Mouse (Mus musculus): ENCODE data around the gene Psmb6. TPM values are rescaled to one million over a fixed set of nuclear protein-coding genes. Genes with fewer than 3 reads are reported as not detected.
"Not testable (repeated sequence)": the region's sequence is repeated elsewhere in the genome, so short reads cannot be mapped to it uniquely, and the experiment has no call there.

Psmb6 gene
- polyA plus RNA-seq, 1 experiment from 2014 or later, result 802 TPM

GRCm38 (mm10) chr11:70509753-70510564 is 15.2 kb upstream of the Psmb6 start:
- no peaks in the 10 kb centered on the region for H3K9me3 ChIP-seq
- peak; percentile 74; the same call in 1 of the 2 replicates for ATAC-seq (ENCODE audit: low FRiP score)
- no peak overlapping the region for H3K27ac ChIP-seq
- H3K27me3 ChIP-seq, result peaks cover 20% of the 10 kb centered on the region; the same call in 1 of the 2 replicates
- no peak overlapping the region for H3K4me3 ChIP-seq
- WGBS, result 6% methylated on average over 19 of the region's 19 CpGs
- H3K4me1 ChIP-seq (replicated peaks), result peaks cover 15% of the 10 kb centered on the region
- H3K36me3 ChIP-seq, result no peaks in the 10 kb centered on the region
- H3K9ac ChIP-seq, result peak overlapping the region; percentile 39; the same call in 1 of the 2 replicates
- H3K4me2 ChIP-seq, result peak overlapping the region; percentile 41

- Histone ChIP-seq H3K36me3 (no peaks in the 10 kb centered on the region), H3K4me3 (no peak overlapping the region), H3K4me2 (no peak overlapping the region), H3K9ac (no peak overlapping the region), H3K4me1 (replicated peaks) (peaks cover 15% of the 10 kb centered on the region), H3K9me3 (no peaks in the 10 kb centered on the region), H3K27me3 (peaks cover 16% of the 10 kb centered on the region; the same call in 1 of the 2 replicates), H3K27ac (no peak overlapping the region)
- 83% methylated on average over 2 of the region's 2 CpGs for WGBS
- no peak for ATAC-seq (ENCODE audit: low FRiP score)
Observed at GRCm38 (mm10) chr11:70511242-70511641, 13.9 kb upstream of the Psmb6 start.

DNA sequence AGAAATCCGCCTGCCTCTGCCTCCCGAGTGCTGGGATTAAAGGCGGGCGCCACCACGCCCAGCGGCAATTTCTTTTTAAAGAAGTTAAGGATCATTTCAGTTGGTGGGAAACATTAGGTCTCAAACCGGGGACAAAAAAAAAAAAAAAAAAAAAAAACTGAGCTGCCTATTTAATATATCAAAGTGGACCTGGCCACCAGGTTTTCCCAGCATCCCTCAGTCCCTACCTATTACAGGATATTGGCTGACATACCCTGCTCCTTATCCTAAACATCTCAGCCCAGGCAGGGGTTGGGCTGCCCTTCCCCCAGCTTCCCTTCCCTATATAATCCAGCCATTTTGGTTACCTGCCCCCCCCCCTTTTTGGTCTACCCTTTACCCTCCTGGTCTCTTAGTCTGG is 13.3 kb upstream of the Psmb6 start:
- H3K27me3 ChIP-seq, result peaks cover 16% of the 10 kb centered on the region; the same call in 1 of the 2 replicates
- H3K4me3 ChIP-seq, result no peak overlapping the region
- H3K4me2 ChIP-seq, result no peak overlapping the region
- peaks cover 15% of the 10 kb centered on the region for H3K4me1 ChIP-seq (replicated peaks)
- no peaks in the 10 kb centered on the region for H3K36me3 ChIP-seq
- no peak overlapping the region for H3K27ac ChIP-seq
- 91% methylated on average over 7 of the region's 7 CpGs for WGBS
- H3K9me3 ChIP-seq, result no peaks in the 10 kb centered on the region
- no peak overlapping the region for H3K9ac ChIP-seq
- no peak for ATAC-seq (ENCODE audit: low FRiP score)

GRCm38 (mm10) chr11:70512709-70513342 is 12.3 kb upstream of the Psmb6 start:
- Histone ChIP-seq H3K4me2 (no peak overlapping the region), H3K27me3 (peaks cover 16% of the 10 kb centered on the region; the same call in 1 of the 2 replicates), H3K9me3 (no peaks in the 10 kb centered on the region), H3K4me3 (no peak overlapping the region), H3K9ac (no peak overlapping the region), H3K27ac (no peak overlapping the region), H3K4me1 (replicated peaks) (peaks cover 15% of the 10 kb centered on the region), H3K36me3 (no peaks in the 10 kb centered on the region)
- WGBS, result 82% methylated on average over 7 of the region's 7 CpGs
- no peak for ATAC-seq (ENCODE audit: low FRiP score)

DNA sequence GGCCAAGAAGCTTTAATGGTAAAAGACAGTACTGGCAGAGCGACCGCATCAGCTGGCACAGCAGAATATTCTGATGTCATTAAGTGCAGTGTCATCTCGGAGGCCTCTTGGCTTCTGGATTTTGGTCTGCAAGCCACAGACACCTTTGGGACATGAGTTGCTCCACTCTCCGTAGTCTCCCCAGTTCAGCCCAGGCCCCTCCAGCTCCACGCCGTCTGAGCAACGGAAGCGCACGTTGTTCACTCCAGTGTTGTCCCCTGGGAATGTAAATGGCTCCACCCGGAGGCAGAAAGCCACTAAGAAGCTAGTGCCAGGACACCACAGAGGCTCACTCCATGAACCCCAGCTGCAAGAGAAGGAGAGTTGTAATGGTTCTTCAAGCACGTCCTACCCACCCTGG is 11.6 kb upstream of the Psmb6 start:
- H3K36me3 ChIP-seq, result no peaks in the 10 kb centered on the region
- H3K4me1 ChIP-seq (replicated peaks), result peaks cover 15% of the 10 kb centered on the region
- peak overlapping the region; percentile 24; the same call in 1 of the 2 replicates for H3K9ac ChIP-seq
- H3K4me3 ChIP-seq, result no peak overlapping the region
- no peak overlapping the region for H3K4me2 ChIP-seq
- no peak overlapping the region for H3K27ac ChIP-seq
- H3K27me3 ChIP-seq, result peaks cover 14% of the 10 kb centered on the region; the same call in 1 of the 2 replicates
- ATAC-seq (ENCODE audit: low FRiP score), result no peak
- WGBS, result 40% methylated on average over 11 of the region's 11 CpGs
- no peaks in the 10 kb centered on the region for H3K9me3 ChIP-seq

DNA sequence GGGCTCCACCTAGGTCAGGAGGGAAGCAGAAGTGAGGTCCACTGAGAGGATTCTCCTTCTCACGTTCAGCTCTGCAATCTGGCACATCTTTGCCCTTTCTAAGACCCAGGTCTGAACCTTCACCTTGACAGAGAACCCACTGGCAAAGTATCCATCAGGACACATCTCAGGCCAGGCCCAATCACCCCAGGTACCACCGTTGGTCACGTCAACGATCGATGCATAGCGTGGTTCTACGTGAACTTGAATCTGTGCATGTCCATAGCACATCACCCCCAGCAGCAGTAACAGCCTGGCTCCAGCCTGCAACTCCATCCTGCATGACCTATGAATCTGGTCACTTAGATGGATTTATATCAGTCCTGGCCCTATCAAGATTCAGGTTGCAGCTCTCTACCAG is 10.9 kb upstream of the Psmb6 start, which contains the start of gene Vmo1:
TSS of gene Vmo1 (minus strand) at position 329 of the 400 bp plus-strand sequence.
- H3K9me3 ChIP-seq, result no peaks in the 10 kb centered on the region
- peaks cover 9% of the 10 kb centered on the region; the same call in 1 of the 2 replicates for H3K27me3 ChIP-seq
- peak within 1 kb of the TSS; percentile 24; the same call in 1 of the 2 replicates for H3K9ac ChIP-seq
- peaks cover 15% of the 10 kb centered on the region for H3K4me1 ChIP-seq (replicated peaks)
- 92% methylated on average over 7 of the region's 7 CpGs for WGBS
- ATAC-seq (ENCODE audit: low FRiP score), result no peak
- no peak within 1 kb of the TSS for H3K4me3 ChIP-seq
- no peaks in the 10 kb centered on the region for H3K36me3 ChIP-seq
- no peak within 1 kb of the TSS for H3K4me2 ChIP-seq
- H3K27ac ChIP-seq, result no peak within 1 kb of the TSS

DNA sequence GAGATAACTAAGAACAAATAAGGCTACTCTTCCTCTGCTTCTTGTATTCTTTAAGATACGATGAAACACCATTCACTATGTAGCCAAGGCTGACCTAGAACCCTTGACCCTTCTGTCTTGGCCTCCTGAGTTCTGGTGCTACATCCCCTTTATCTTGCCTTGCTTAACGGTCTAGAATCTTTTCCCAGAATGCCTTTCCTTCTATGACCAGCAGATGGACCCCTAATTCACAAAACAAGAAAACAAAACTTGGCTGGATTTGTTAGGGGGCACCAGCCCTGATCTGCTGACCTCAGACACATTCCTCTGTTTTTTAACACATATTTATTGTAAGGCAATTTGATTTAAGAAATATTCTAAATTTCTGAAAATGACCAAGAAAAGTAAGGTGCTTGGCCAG is 8.8 kb upstream of the Psmb6 start:
- peaks cover 19% of the 10 kb centered on the region for H3K4me1 ChIP-seq (replicated peaks)
- WGBS, result 29% methylated on average over 2 of the region's 2 CpGs
- H3K9me3 ChIP-seq, result no peaks in the 10 kb centered on the region
- no peak overlapping the region for H3K27ac ChIP-seq
- H3K4me2 ChIP-seq, result no peak overlapping the region
- no peak overlapping the region for H3K9ac ChIP-seq
- H3K4me3 ChIP-seq, result no peak overlapping the region
- ATAC-seq (ENCODE audit: low FRiP score), result no peak
- peaks cover 15% of the 10 kb centered on the region for H3K27me3 ChIP-seq
- no peaks in the 10 kb centered on the region for H3K36me3 ChIP-seq

DNA sequence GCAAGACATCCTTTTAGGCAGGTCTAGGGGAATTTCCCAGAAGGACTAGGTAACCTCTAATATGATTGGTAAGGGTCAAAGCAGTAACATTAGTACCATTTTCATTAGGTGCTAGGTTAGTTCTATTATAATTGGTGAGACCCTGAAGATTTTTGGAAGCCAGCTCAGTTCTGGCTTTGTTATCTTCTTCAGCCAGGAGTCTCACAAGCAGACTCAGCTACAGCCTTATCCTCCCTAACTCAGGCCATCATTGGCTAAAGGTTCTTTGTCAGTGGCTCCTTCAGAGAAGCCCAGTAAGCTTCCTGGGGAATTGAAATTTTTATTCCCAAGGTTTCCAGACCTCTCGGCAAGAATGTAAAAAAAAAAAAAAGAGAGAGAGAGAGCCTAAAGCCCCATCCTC is 6.7 kb upstream of the Psmb6 start:
- Histone ChIP-seq H3K27ac (no peak overlapping the region), H3K4me3 (no peak overlapping the region), H3K4me2 (no peak overlapping the region), H3K9ac (no peak overlapping the region), H3K27me3 (peaks cover 15% of the 10 kb centered on the region), H3K36me3 (no peaks in the 10 kb centered on the region), H3K9me3 (no peaks in the 10 kb centered on the region), H3K4me1 (replicated peaks) (peaks cover 17% of the 10 kb centered on the region)
- ATAC-seq (ENCODE audit: low FRiP score), result no peak
- WGBS, result 54% methylated on average over 1 of the region's 1 CpGs

GRCm38 (mm10) chr11:70518923-70519322 is 6.2 kb upstream of the Psmb6 start, which contains the start of gene Gltpd2:
Gltpd2 (plus strand) TSS chr11:70519196.
- Histone ChIP-seq H3K4me3 (peak within 1 kb of the TSS; percentile 24), H3K36me3 (no peaks in the 10 kb centered on the region), H3K4me2 (peak within 1 kb of the TSS; percentile 47), H3K27ac (peak within 1 kb of the TSS; percentile 56; the same call in 1 of the 2 replicates), H3K9me3 (no peaks in the 10 kb centered on the region), H3K4me1 (replicated peaks) (peaks cover 13% of the 10 kb centered on the region), H3K9ac (peak within 1 kb of the TSS; percentile 63), H3K27me3 (peaks cover 15% of the 10 kb centered on the region)
- no peak for ATAC-seq (ENCODE audit: low FRiP score)
- 78% methylated on average over 10 of the region's 10 CpGs for WGBS

DNA sequence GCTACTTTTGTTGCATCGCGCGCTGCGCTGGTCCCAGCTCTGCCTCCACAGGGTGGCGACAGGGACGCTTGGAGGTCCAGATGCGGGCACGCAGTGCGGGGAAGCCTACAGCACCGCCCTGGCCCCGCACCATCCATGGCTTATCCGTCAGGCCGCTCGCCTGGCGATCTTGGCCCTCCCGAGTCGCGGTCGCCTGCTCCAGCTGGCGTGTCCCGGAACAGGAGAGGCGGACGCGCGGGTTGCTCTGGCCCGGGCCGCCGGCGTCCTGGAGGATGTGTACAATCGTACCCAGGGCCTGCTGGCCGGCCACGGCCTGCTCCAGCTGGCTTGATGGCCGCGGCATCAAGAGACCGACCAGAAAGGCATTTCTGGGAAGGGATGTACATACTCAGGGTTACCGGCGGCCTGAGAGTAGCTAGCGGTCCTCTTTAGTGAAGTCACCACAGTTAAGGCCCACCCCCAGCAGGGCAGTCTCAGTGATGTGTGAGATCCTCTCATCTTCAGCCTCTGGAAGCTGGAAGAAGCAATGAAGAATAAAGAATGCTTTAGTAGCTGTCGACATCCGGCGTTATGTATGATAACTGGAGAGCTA is 4.9 kb upstream of the Psmb6 start:
- no peaks in the 10 kb centered on the region for H3K9me3 ChIP-seq
- peaks cover 13% of the 10 kb centered on the region for H3K4me1 ChIP-seq (replicated peaks)
- peak overlapping the region; percentile 63 for H3K9ac ChIP-seq
- H3K27me3 ChIP-seq, result peaks cover 15% of the 10 kb centered on the region
- H3K4me3 ChIP-seq, result peak overlapping the region; percentile 24
- peak overlapping the region; percentile 56; the same call in 1 of the 2 replicates for H3K27ac ChIP-seq
- no peaks in the 10 kb centered on the region for H3K36me3 ChIP-seq
- H3K4me2 ChIP-seq, result peak overlapping the region; percentile 47
- ATAC-seq (ENCODE audit: low FRiP score), result peak; percentile 71; the same call in 1 of the 2 replicates
- WGBS, result 14% methylated on average over 41 of the region's 41 CpGs

DNA sequence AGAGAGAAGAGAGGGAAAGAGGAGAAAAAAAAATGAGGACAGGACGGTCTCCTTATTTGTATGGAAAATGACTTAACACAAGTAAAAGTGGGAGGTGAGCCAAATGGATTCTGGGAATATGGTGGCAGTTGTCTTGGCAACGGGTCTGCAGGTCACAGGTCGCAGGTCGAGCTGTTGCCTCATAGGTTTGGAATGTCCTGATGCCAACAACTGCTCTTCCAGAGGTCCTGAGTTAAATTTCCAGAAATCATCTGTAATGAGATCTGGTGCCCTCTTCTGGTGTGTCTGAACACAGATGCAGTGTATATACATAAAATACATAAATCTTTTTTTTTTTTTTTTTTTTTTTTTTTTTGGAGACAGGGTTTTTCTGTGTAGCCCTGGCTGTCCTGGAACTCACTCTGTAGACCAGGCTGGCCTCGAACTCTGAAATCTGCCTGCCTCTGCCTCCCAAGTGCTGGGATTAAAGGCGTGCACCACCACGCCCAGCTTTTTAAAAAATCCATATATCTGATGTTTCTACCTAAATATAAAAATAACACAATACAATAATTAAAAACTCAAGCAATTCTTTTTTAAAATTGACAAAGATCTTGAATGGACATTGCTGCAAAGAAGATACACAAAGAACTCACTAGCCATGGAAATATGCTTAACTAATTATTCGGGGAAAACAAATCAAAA is 1.7 kb upstream of the Psmb6 start:
- ATAC-seq (ENCODE audit: low FRiP score); H3K9ac ChIP-seq; H3K4me2 ChIP-seq; H3K27ac ChIP-seq; H3K9me3 ChIP-seq; H3K4me3 ChIP-seq: not testable (repeated sequence)
- peaks cover 25% of the 10 kb centered on the region for H3K4me1 ChIP-seq (replicated peaks)
- WGBS, result 88% methylated on average over 8 of the region's 8 CpGs
- H3K27me3 ChIP-seq, result peaks cover 15% of the 10 kb centered on the region
- peaks cover 23% of the 10 kb centered on the region for H3K36me3 ChIP-seq

Data from hindbrain, embryonic 13.5 days (tissue).